Mouse (Mus musculus): ENCODE results near the gene Atm.

GRCm38 (mm10) chr9:53390136-53390535 lies 146.4 kb downstream of the Atm start:
- no peak for TF ChIP-seq CTCF (IDR thresholded peaks at IDR 0.05; ENCODE audit: low read depth)
- TF ChIP-seq EP300 (IDR thresholded peaks at IDR 0.05; ENCODE audit: low read depth), result no peak

Measured in heart, postnatal 0 days (tissue).